Mouse (Mus musculus) kidney, postnatal 0 days (tissue): ENCODE measurements around the gene Foxf2. TPM values are rescaled to one million over a fixed set of nuclear protein-coding genes. Genes with fewer than 3 reads are reported as not detected.
A peak's percentile ranks its signal among the peaks of the same experiment; 100 is the strongest.

ENCODE experiments used
- ATAC-seq: fragments of 200-750 bp; cut with Nextera tagmentation; replicated peaks from 2 replicates; pipeline ENCODE4 v1.8.0; 2017; ENCODE audit warnings: low read depth, moderate number of reproducible peaks, moderate TSS enrichment, moderate library complexity; ENCODE audit not compliant: low FRiP score
- DNase-seq: peaks from one replicate; pipeline ENCODE4 v3.0.0-alpha.2; 2016; ENCODE audit warnings: low spot score
- H3K27ac ChIP-seq: fragments of 300-500 bp; sonication (generic); 2 replicates; pipeline ENCODE4 v1.5.1; 2014; ENCODE audit warnings: mild to moderate bottlenecking
- H3K27me3 ChIP-seq: fragments of 300-500 bp; sonication (generic); 2 replicates; pipeline ENCODE4 v1.6.1; 2014; ENCODE audit warnings: low read length, mixed read lengths; ENCODE audit not compliant: insufficient read depth
- H3K36me3 ChIP-seq: fragments of 300-500 bp; sonication (generic); 2 replicates; pipeline ENCODE4 v1.6.1; 2014; ENCODE audit warnings: low read length, mixed read lengths; ENCODE audit not compliant: insufficient read depth
- H3K4me1 ChIP-seq: fragments of 300-500 bp; sonication (generic); replicated peaks from 2 replicates; pipeline ENCODE4 v1.6.1; 2014; ENCODE audit warnings: antibody characterized with exemption, low read length, mixed read lengths; ENCODE audit not compliant: insufficient read depth
- H3K4me2 ChIP-seq: fragments of 300-500 bp; sonication (generic); 2 replicates; pipeline ENCODE4 v1.6.1; 2014; ENCODE audit warnings: mild to moderate bottlenecking, low read length, moderate library complexity, mixed read lengths
- H3K4me3 ChIP-seq: fragments of 300-500 bp; sonication (generic); replicated peaks from 2 replicates; pipeline ENCODE4 v1.5.1; 2014; ENCODE audit warnings: low read depth, low read length
- H3K9ac ChIP-seq: fragments of 300-500 bp; sonication (generic); 2 replicates; pipeline ENCODE4 v1.6.1; 2014; ENCODE audit warnings: low read depth, low read length
- H3K9me3 ChIP-seq: fragments of 300-500 bp; sonication (generic); replicated peaks from 2 replicates; pipeline ENCODE4 v1.6.1; 2016; ENCODE audit warnings: low read length, inconsistent platforms, mixed read lengths
- CTCF ChIP-seq: IDR thresholded peaks from 2 replicates; pipeline ENCODE4 v1.5.1; 2016; ENCODE audit warnings: antibody characterized with exemption, low read depth, mild to moderate bottlenecking, moderate library complexity
- WGBS: fragments of 180-500 bp; shearing (Covaris S2); extraction: QIAGEN DNeasy Blood & Tissue Kit; methylation state at CpG from one replicate; pipeline ENCODE4 v1.1.7; 2014; 5-methylcytosine and 5-hydroxymethylcytosine counted together
- polyA plus RNA-seq: library from polyadenylated mRNA; unstranded; fragments of >200 nt; fragmentation: Nextera tagmentation; extraction: Ambion mirVana; gene quantifications from 2 replicates; pipeline ENCODE4 v1.2.1, GENCODE M21; 2015

Gene Foxf2
- polyA plus RNA-seq, 1 experiment from 2014 or later = not detected

DNA sequence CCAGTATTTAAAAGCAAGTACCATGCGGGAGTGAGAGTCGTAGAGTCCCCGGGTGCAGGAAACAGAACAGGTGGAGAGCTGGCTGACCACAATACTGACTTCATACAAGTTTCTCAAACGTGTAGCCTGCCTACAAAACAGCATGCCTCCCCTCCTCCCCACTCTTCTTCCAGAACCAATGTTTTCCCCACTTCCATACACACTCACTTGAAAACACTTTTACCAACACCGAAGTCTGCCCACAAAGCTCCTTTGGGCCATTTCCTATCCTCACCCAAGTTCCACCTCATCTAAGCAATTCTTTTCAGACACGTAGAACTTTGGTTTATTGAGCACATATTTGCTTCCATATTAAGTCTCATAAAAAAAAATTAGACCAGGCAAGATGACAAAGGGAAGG, 2.3 kb upstream of the Foxf2 start:
- peaks cover 99% of the 10 kb centered on the region for H3K27me3 ChIP-seq
- DNase-seq (no peak), ATAC-seq (no peak)
- no peak overlapping the region for H3K4me2 ChIP-seq
- no peak overlapping the region for H3K27ac ChIP-seq
- peaks cover 21% of the 10 kb centered on the region for H3K4me1 ChIP-seq
- no peaks in the 10 kb centered on the region for H3K9me3 ChIP-seq
- no peak overlapping the region for H3K4me3 ChIP-seq
- H3K9ac ChIP-seq = no peak overlapping the region
- WGBS = 2% methylated on average over 6 of the region's 6 CpGs
- no peaks in the 10 kb centered on the region for H3K36me3 ChIP-seq
- TF ChIP-seq CTCF = no peak

DNA sequence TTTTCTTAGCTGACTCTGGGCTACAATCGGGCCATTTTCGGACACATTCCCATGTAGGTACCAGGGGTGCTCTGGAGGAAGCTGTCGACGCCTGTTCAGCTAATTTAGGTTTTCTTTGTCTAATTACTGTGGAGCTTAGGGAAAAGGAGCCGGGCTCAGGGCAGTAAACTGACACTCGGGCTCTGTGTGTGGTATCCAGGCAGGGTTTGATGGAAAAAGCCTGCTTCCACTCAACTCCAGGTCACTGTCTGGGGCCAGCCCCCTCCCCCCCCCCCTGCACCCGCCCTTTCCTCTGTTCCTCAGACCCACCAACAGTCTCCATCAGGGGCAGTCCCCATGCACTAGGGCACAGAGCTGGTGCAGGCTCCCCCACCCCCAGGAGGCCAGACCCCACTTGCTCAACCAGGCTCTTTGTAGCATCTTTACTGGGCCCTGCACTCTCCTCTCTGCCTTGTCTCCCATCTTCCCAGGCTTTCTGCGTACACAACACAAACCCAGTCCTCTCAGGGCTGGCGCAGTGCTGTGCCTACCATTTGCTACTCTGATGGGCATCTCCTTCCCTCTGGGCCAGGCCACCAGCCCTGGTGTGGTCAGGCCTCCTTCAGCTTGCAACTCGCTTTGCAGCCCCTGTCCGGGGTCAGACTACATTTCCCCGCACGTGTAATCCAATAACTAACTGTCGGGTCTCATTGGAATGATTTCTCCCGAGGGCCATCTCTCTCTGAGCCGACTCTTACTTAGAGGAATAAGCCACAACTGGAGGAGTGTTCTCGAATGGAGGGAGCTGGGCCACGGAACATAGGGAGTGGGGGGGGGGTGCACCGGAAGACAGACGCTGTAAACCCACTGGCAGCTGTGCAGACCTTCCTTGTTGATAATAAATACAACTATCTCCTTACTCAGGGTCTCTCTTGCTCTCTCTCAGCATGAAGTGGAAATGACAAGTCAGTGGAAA, 1.4 kb upstream of the Foxf2 start:
- WGBS = 2% methylated on average over 19 of the region's 20 CpGs
- Histone ChIP-seq H3K9me3 (no peaks in the 10 kb centered on the region), H3K36me3 (no peaks in the 10 kb centered on the region), H3K27ac (no peak overlapping the region), H3K4me1 (peaks cover 21% of the 10 kb centered on the region), H3K27me3 (peaks cover 99% of the 10 kb centered on the region), H3K4me2 (no peak overlapping the region), H3K9ac (no peak overlapping the region), H3K4me3 (no peak overlapping the region)
- TF ChIP-seq CTCF = no peak
- DNase-seq (no peak), ATAC-seq (no peak)

DNA sequence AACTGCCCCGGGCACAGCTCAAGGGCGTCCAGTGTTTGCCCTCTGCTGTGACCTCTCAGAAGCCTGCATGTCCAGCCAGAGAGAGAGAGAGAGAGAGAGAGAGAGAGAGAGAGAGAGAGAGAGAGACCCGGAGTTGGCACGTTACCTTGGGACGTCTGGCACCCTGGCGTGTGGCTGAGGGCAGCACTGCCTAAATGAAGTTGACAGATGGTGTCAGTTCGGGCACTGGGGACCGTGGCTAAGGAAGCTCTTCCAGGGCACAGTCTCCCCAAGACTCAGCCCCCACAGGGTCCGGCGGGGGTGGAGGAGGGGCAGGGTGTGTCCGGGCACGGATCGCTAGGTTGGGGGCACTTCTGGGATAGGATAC, 667 bp upstream of the Foxf2 start:
- Histone ChIP-seq H3K4me1 (peaks cover 18% of the 10 kb centered on the region), H3K4me3 (peak overlapping the region; percentile 34), H3K9ac (no peak overlapping the region), H3K36me3 (no peaks in the 10 kb centered on the region), H3K27ac (no peak overlapping the region), H3K27me3 (peaks cover 99% of the 10 kb centered on the region), H3K4me2 (peak overlapping the region; percentile 74), H3K9me3 (no peaks in the 10 kb centered on the region)
- under 1% methylated on average over 13 of the region's 13 CpGs for WGBS
- DNase-seq (no peak), ATAC-seq (no peak)
- no peak for TF ChIP-seq CTCF

DNA sequence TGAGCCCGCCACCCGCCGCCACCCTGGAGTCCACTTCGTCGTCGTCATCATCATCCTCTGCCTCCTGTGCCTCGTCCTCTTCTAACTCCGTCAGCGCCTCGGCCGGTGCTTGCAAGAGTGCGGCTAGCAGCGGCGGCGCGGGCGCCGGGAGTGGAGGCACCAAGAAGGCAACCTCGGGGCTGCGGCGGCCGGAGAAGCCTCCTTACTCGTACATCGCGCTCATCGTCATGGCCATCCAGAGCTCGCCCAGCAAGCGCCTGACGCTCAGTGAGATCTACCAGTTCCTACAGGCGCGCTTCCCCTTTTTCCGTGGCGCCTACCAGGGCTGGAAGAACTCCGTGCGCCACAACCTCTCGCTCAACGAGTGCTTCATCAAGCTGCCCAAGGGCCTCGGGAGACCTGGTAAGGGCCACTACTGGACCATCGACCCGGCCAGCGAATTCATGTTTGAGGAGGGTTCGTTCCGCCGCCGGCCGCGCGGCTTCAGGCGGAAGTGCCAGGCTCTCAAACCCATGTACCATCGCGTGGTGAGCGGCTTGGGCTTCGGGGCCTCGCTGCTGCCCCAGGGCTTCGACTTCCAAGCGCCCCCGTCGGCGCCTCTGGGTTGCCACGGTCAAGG, 676 bp downstream of the Foxf2 start:
- Histone ChIP-seq H3K9ac (no peak overlapping the region), H3K27me3 (peaks cover 99% of the 10 kb centered on the region), H3K4me1 (peaks cover 15% of the 10 kb centered on the region), H3K27ac (no peak overlapping the region), H3K4me3 (peak overlapping the region; percentile 34), H3K9me3 (no peaks in the 10 kb centered on the region), H3K4me2 (peak overlapping the region; percentile 74), H3K36me3 (no peaks in the 10 kb centered on the region)
- WGBS = under 1% methylated on average over 57 of the region's 60 CpGs
- no peak; the same call in 1 of the 2 replicates for ATAC-seq
- no peak for DNase-seq
- TF ChIP-seq CTCF = no peak

DNA sequence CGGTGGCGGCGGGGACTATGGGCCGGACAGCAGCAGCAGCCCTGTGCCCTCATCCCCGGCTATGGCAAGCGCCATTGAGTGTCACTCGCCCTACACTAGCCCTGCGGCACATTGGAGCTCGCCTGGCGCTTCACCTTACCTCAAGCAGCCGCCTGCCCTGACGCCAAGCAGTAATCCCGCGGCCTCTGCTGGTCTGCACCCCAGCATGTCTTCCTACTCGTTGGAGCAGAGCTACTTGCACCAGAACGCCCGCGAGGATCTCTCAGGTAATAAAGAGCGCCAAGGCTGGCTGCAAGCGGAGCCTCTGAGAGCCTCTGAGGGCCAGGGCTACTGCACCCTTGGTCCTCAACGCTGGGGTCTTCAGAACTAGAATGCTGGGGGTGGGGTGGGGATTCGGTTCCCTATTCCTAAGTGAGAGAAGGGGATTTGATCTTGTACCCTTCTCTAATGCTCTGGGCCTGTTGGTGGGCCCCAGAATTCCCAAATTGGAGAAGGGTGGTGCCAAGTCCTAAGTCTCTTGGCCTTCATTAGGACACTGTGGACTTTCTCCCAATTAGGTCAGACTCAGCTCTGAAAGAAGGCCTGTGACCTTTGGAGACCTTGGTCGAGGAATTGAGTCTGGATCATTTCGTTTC, 1.5 kb downstream of the Foxf2 start:
- Histone ChIP-seq H3K36me3 (no peaks in the 10 kb centered on the region), H3K27ac (no peak overlapping the region), H3K27me3 (peaks cover 99% of the 10 kb centered on the region), H3K4me2 (peak overlapping the region; percentile 74), H3K9me3 (no peaks in the 10 kb centered on the region), H3K4me3 (peak overlapping the region; percentile 6; the same call in 1 of the 2 replicates), H3K9ac (no peak overlapping the region), H3K4me1 (peaks cover 15% of the 10 kb centered on the region)
- WGBS = 4% methylated on average over 24 of the region's 24 CpGs
- no peak for TF ChIP-seq CTCF
- DNase-seq = no peak
- ATAC-seq = no peak
